Mouse (Mus musculus): ENCODE measurements around the gene Scimp. TPM values are rescaled to one million over a fixed set of nuclear protein-coding genes. Genes with fewer than 3 reads are reported as not detected.

The Scimp gene
- total and polyA plus RNA-seq, 3 experiments = 0.21 to 0.79 (median 0.30) TPM

- dilution Hi-C loops (cut with MboI; ENCODE audit: extremely low pct_ligation_motif_present, extremely low pct_unique_long_range_greater_than_20kb, low sequenced_read_pairs) = no loop called here
- Histone ChIP-seq H3K79me2 (replicated peaks; ENCODE audit: control insufficient read depth, extremely low read depth, insufficient read depth, poor library complexity, severe bottlenecking) (no peaks in the 10 kb centered on the region), H3K4me2 (ENCODE audit: insufficient read depth, low read depth, poor library complexity, severe bottlenecking) (no peak overlapping the region), H3K4me1 (ENCODE audit: control insufficient read depth in 1 of 2, insufficient read depth in 2 of 2) (peaks cover 0 to 21% of the 10 kb centered on the region in 2 experiments; a peak in 2 of 4 replicates), H3K9me3 (replicated peaks; ENCODE audit: low read length) (no peaks in the 10 kb centered on the region), H3K36me3 (replicated peaks in 1 of 2; ENCODE audit: control insufficient read depth in 1 of 2, insufficient read depth in 1 of 2, low read length in 1 of 2) (no peaks in the 10 kb centered on the region), H3K27me3 (replicated peaks) (no peaks in the 10 kb centered on the region), H3K27ac (ENCODE audit: insufficient read depth, low read depth) (no peak overlapping the region), H3K9ac (ENCODE audit: insufficient read depth, low read depth) (no peak overlapping the region), H3K4me3 (replicated peaks in 1 of 3; ENCODE audit: low read depth in 2 of 3, low read length in 2 of 3, poor library complexity in 1 of 3) (no peak overlapping the region)
- in situ Hi-C loops (cut with MboI; ENCODE audit: low pct_ligation_motif_present, low pct_unique_long_range_greater_than_20kb, low sequenced_read_pairs) = loop anchor here (5.0 to 25.0 kb wide), 4 partner anchors 68 to 518 kb away; partner anchors contain the start of genes 0610010K14Rik, Bcl6b, Camta2 and Gm21988
- DNase-seq (ENCODE audit: extremely low read depth) = peak; percentile 33
- no peak for TF ChIP-seq UBTF (IDR thresholded peaks at IDR 0.05; ENCODE audit: low read depth, low read length)
- TF ChIP-seq RAD21 (IDR thresholded peaks at IDR 0.05; ENCODE audit: low read depth, low read length) = peak; percentile 29
- 0 out of 2 replicates have a peak, but pooled peaks have one; percentile 29 for TF ChIP-seq MAX (IDR thresholded peaks at IDR 0.05; ENCODE audit: low read length)
- TF ChIP-seq ZNF384 (IDR thresholded peaks at IDR 0.05; ENCODE audit: low read depth, low read length) = no peak
- no peak for TF ChIP-seq TCF12 (IDR thresholded peaks at IDR 0.05; ENCODE audit: low read depth, low read length)
- TF ChIP-seq CTCF (conservative IDR thresholded peaks at IDR 0.05 in 1 of 2, IDR thresholded peaks at IDR 0.05 in 1 of 2; ENCODE audit: low read depth in 2 of 2, low read length in 2 of 2) = peak in 1 of 2 experiments; percentile 82; a peak in 2 of 4 replicates
- no peak for TF ChIP-seq TBP (conservative IDR thresholded peaks at IDR 0.05; ENCODE audit: low read depth, low read length)
- peak; percentile 66 for TF ChIP-seq SMC3 (IDR thresholded peaks at IDR 0.05; ENCODE audit: low read depth, low read length)
- 0 out of 2 replicates have a peak, but pooled peaks have one; percentile 47 for TF ChIP-seq MYC (IDR thresholded peaks at IDR 0.05; ENCODE audit: low read depth, low read length)
- TF ChIP-seq MXI1 (IDR thresholded peaks at IDR 0.05; ENCODE audit: low read depth, low read length) = peak; percentile 37; the same call in 1 of the 2 replicates
- no peak for TF ChIP-seq GABPA (IDR thresholded peaks at IDR 0.05; ENCODE audit: insufficient replicate concordance, low read depth, low read length)
Measured at GRCm38 (mm10) chr11:70754958-70755357, 57.4 kb downstream of the Scimp start.

GRCm38 (mm10) chr11:70754476-70754875, 57.9 kb downstream of the Scimp start:
- Histone ChIP-seq H3K9me3 (replicated peaks; ENCODE audit: low read length) (no peaks in the 10 kb centered on the region), H3K27ac (ENCODE audit: insufficient read depth, low read depth) (no peak overlapping the region), H3K4me3 (replicated peaks in 1 of 3; ENCODE audit: low read depth in 2 of 3, low read length in 2 of 3, poor library complexity in 1 of 3) (no peak overlapping the region), H3K27me3 (replicated peaks) (no peaks in the 10 kb centered on the region), H3K4me1 (ENCODE audit: control insufficient read depth in 1 of 2, insufficient read depth in 2 of 2) (peaks cover 0 to 21% of the 10 kb centered on the region in 2 experiments; a peak in 2 of 4 replicates), H3K4me2 (ENCODE audit: insufficient read depth, low read depth, poor library complexity, severe bottlenecking) (no peak overlapping the region), H3K79me2 (replicated peaks; ENCODE audit: control insufficient read depth, extremely low read depth, insufficient read depth, poor library complexity, severe bottlenecking) (no peaks in the 10 kb centered on the region), H3K9ac (ENCODE audit: insufficient read depth, low read depth) (no peak overlapping the region), H3K36me3 (replicated peaks in 1 of 2; ENCODE audit: control insufficient read depth in 1 of 2, insufficient read depth in 1 of 2, low read length in 1 of 2) (no peaks in the 10 kb centered on the region)
- TF ChIP-seq USF1 (IDR thresholded peaks at IDR 0.05; ENCODE audit: low read depth, low read length) (no peak), JUND (conservative IDR thresholded peaks at IDR 0.05; ENCODE audit: low read depth, low read length) (no peak), HCFC1 (IDR thresholded peaks at IDR 0.05; ENCODE audit: low read depth, low read length) (no peak), ELF1 (IDR thresholded peaks at IDR 0.05; ENCODE audit: low read depth, low read length) (no peak), GABPA (IDR thresholded peaks at IDR 0.05; ENCODE audit: insufficient replicate concordance, low read depth, low read length) (no peak), MEF2A (IDR thresholded peaks at IDR 0.05; ENCODE audit: borderline replicate concordance, low read depth, low read length) (no peak), MAX (IDR thresholded peaks at IDR 0.05; ENCODE audit: low read length) (no peak), SMC3 (IDR thresholded peaks at IDR 0.05; ENCODE audit: low read depth, low read length) (no peak), CHD1 (IDR thresholded peaks at IDR 0.05; ENCODE audit: low read depth, low read length) (no peak), MYC (IDR thresholded peaks at IDR 0.05; ENCODE audit: low read depth, low read length) (no peak), TBP (conservative IDR thresholded peaks at IDR 0.05; ENCODE audit: low read depth, low read length) (no peak), ZC3H11A (IDR thresholded peaks at IDR 0.05; ENCODE audit: low read depth, low read length) (no peak), ZKSCAN1 (IDR thresholded peaks at IDR 0.05; ENCODE audit: borderline replicate concordance, low read depth, low read length) (no peak), CTCF (conservative IDR thresholded peaks at IDR 0.05 in 1 of 2, IDR thresholded peaks at IDR 0.05 in 1 of 2; ENCODE audit: low read depth in 2 of 2, low read length in 2 of 2) (no peak), KAT2A (IDR thresholded peaks at IDR 0.05; ENCODE audit: insufficient replicate concordance, low read length) (no peak), ETS1 (conservative IDR thresholded peaks at IDR 0.05; ENCODE audit: low read depth, low read length) (no peak), BHLHE40 (IDR thresholded peaks at IDR 0.05; ENCODE audit: low read depth, low read length) (no peak)
- in situ Hi-C loops (cut with MboI; ENCODE audit: low pct_ligation_motif_present, low pct_unique_long_range_greater_than_20kb, low sequenced_read_pairs) = loop anchor here (5.0 to 25.0 kb wide), 3 partner anchors 122 to 517 kb away; partner anchors contain the start of genes 0610010K14Rik, Bcl6b, Gm21988 and Pelp1
- dilution Hi-C loops (cut with MboI; ENCODE audit: extremely low pct_ligation_motif_present, extremely low pct_unique_long_range_greater_than_20kb, low sequenced_read_pairs) = no loop called here
- DNase-seq (ENCODE audit: extremely low read depth) = no peak
